Mouse (Mus musculus): ENCODE measurements around the gene Tshz3.

Gene Tshz3

GRCm38 (mm10) chr7:36697118-36697855, 631 bp upstream of the Tshz3 start:
- peak in 1 of 2 experiments; percentile 64 for DNase-seq (ENCODE audit: low spot score in 2 of 2)

DNA sequence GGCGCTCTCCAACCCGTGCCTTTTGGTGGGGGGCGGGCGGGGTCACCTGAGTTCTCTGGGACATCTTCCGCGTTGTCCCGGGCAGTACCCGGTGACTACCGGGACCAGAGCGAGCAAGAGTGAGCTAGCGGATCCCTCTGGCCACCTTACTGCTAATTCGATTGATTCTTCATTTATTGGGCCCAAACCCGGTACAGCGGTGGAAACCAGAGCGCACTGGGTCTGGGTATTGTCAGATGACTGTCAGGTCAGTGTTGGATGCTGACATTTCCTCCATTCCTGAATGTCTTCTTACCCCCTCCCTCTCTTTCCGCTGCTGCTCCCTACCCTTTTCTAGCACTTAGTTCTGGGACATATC, 650 bp downstream of the Tshz3 start:
- no peak for DNase-seq (ENCODE audit: low spot score in 2 of 2)

DNA sequence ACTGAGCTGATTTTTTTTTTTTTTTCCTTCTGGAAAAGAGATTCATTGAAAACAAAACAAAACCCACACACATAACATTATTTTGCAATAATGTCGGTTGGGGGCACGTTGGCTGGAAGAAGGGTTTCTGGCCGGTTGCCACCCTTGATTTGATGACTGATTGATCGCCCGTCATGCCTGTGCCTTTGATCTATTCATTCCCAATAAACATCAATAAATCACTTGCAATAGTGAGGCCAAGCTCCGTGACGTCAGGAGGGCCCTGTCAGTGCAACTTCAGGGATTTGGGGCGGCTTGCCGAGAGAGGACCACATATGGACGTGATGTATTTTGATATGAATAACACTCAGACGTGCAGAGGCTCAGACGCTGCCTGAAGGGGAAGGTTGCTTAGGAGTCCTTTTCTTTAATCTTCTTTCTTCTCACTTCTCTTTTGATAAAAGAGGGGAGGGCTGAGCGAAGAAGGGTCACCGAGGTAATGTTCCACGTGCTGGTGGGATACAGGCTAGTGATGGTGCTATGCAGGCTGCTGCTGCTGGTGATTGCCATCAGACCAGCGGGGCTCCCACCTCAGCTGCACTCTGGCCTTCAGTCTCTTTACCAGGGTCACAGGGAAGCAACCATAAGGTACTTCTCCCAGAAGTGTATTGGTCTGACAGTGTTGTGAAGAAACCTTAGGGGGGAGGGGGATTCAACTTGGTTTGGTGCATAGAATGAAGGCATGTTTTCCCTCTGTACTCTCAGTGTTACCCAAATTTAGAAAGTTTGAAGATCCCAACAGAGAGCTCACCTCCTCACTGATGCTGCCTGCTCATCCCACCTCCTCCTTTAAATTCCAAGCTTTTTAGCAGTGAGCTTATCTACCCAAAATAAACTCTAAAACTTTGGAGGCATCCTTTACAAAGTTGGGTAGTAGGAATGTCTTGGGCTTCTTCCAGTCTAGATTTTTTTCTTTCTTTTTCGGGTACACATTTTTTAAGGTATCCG, 1.4 kb downstream of the Tshz3 start:
- no peak for DNase-seq (ENCODE audit: low spot score in 2 of 2)

GRCm38 (mm10) chr7:36706636-36707035, 8.7 kb downstream of the Tshz3 start:
- no peak for DNase-seq (ENCODE audit: low spot score in 2 of 2)

- DNase-seq (ENCODE audit: low spot score in 2 of 2): no peak
These were observed 9.3 kb downstream of the Tshz3 start for GRCm38 (mm10) chr7:36707266-36707665.

DNA sequence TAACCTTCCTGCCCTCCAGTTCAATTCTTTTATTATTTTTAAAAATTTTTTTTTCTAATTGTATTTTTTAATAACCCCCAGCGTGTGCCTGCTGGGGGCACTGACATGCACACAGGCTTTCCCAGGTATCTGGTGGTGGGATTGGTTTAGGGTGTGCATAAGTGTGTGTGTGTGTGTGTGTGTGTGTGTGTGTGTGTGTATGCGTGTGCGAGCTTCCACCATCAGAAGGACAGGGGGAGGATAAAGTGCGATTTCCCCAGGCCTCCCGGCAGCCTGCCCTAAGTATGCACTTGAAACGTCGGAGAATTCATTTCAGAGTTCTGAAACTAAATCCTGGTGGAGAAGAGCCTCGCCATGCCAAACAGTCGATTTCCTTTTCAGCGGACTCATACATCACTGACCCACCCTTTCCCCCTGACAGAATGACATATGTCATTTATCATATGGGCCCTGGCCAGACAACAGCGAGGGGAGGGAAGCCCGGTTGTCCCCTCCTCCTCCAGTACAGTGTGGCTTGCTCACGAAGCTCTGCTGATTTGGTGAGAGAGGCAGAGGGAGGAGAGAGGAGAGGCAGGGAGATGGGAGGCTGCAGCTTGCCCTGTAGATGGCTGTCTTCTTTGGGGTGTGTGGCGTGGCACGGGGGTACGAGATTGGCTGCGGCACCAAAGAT, 9.9 kb downstream of the Tshz3 start:
- no peak for DNase-seq (ENCODE audit: low spot score in 2 of 2)

DNA sequence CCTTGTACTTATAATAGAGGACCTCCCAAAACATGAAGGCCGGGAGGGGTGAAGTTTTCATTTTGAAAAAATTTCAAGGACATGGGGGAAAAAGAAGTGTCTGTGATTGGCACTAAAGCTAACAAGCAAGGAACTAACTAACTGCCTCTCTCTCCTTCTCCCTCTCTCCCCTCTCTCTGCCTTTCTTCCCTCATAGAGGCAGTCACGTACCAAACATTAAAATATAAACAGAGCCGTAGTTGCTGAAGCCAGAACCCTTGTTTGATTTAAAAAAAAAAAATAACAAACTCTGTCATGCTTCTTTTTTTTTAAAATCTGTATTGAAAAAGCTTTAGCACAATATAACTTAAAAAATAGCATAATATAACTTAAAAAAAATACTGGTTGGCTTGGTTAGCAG, 10.9 kb downstream of the Tshz3 start:
- DNase-seq (ENCODE audit: low spot score in 2 of 2): no peak

DNA sequence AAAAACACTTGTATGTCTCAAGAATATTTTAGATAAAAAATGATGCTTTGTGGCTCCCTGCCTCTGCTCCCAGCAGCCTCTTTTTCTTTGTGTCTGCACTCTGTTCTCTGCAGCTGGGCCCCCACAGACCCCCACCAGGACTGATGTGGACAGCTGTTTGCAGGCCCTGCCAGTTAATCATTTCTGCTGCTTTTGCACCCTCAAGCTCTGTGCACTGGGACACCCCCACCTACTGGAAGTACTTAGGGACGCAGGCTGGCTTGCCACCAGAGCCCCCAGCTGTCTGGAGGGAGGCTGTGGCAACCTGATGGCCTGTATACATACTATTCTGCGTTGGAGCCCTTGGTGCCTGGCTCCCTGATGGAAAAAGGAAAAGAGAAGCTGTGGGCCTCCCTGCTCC, 11.3 kb downstream of the Tshz3 start:
- no peak for DNase-seq (ENCODE audit: low spot score in 2 of 2)

- no peak for DNase-seq (ENCODE audit: low spot score in 2 of 2)
These were observed 12.1 kb downstream of the Tshz3 start for GRCm38 (mm10) chr7:36709974-36710373.

- DNase-seq (ENCODE audit: low spot score in 2 of 2): no peak
These were observed 12.5 kb downstream of the Tshz3 start for GRCm38 (mm10) chr7:36710387-36710786.

DNA sequence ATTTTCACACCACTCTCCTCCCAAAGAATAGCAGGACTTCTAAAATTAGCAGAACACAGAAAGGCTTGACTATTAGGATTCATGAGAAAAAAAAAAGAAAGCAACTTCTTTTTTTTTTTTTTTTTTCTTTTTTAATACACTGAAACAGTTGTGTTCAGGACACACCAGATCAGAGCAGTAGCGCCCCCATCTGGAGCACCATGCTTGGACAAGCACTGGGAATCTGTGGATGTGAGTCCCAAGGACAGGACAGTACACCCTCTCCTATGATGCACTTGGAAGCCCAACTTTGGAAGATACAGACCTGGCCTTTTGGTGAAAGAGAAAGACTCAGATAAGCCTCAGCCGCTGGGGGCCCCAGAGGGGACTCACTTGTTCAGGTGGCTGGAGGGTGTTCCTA, 13.8 kb downstream of the Tshz3 start:
- no peak for DNase-seq (ENCODE audit: low spot score in 2 of 2)

DNA sequence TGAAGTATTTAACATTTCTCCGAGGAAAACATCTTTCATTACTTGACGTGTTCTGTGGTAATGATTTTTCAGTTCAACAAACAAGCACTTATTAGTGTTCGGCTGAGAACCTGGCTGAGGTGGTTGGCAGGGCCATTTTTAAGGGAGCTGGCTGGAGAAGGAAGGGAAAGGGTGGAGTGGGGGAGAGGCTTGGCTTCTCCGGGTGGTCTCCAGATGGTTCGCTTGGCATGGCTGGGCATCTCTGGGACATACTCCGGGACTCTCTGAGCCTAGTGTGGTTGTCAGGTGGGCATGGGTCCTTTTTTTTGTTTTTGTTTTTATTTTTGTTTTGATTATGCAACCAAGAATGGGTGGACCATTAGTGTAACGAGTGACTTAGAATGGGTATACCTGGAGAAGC, 16.4 kb downstream of the Tshz3 start:
- no peak for DNase-seq (ENCODE audit: low spot score in 2 of 2)

- DNase-seq (ENCODE audit: low spot score in 2 of 2): no peak
These were observed 19.3 kb downstream of the Tshz3 start for GRCm38 (mm10) chr7:36717192-36717591.

- DNase-seq (ENCODE audit: low spot score in 2 of 2): no peak
These were observed 22.9 kb downstream of the Tshz3 start for GRCm38 (mm10) chr7:36720830-36721229.

DNA sequence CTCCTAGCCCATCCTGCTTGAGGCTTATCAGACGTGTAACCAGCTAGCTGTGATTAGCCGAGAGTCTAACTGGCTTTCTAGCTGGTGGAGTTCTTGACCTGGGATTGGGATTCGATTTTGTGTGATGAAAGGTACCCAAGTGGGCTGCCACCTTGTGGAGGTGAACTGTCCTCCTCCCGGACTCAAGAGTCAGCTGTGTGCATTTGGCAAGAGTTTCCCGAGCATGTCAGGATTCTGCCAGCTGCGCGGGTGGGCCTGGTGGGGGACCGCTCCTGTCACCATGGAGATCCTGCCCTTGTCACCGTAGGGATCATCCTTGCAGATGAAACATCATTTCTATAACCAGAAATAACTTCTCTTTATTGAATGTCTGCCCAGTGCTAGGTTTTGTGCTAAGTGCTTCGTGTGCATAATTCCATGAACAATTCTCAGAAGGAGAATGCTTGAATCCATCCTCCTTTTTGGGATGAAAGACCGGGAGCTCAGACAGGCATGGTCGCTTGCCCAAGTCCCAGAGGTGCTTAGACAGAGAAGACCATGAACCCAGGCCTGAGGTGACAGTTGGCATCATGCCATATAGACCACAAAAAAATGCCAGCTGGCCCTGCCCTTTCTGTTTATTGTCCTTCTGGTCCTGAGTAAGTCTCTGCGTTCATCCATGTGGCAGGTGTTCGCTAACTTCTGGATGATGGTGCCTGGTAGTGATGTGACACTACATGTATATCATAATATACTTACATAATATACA, 38.6 kb downstream of the Tshz3 start:
- no peak for DNase-seq (ENCODE audit: low spot score in 2 of 2)

GRCm38 (mm10) chr7:36751480-36751879, 53.6 kb downstream of the Tshz3 start:
- no peak for DNase-seq (ENCODE audit: low spot score in 2 of 2)

GRCm38 (mm10) chr7:36767501-36768092, 69.7 kb downstream of the Tshz3 start:
- no peak for DNase-seq (ENCODE audit: low spot score in 2 of 2)

- DNase-seq (ENCODE audit: low spot score in 2 of 2): no peak
These were observed 75.2 kb downstream of the Tshz3 start for GRCm38 (mm10) chr7:36773086-36773485.

DNA sequence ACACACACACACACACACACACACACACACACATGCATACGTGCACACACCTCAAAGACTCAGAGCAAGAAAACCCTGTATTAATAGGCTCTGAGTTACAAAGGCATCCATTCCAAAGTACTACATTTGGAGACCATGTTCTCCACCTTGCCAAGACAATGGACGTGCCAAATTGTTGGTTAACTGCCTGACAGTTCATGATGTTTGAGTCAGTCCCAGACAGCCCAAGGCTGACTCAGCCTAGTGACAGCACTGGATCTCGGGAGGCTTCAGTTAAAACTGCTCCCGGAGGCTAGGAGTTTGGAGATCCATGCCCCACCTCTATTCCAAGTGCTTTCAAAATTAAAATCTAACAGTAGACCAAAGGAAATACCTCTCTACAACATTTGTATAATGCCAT, 79.0 kb downstream of the Tshz3 start:
- DNase-seq (ENCODE audit: low spot score in 2 of 2): no peak

DNA sequence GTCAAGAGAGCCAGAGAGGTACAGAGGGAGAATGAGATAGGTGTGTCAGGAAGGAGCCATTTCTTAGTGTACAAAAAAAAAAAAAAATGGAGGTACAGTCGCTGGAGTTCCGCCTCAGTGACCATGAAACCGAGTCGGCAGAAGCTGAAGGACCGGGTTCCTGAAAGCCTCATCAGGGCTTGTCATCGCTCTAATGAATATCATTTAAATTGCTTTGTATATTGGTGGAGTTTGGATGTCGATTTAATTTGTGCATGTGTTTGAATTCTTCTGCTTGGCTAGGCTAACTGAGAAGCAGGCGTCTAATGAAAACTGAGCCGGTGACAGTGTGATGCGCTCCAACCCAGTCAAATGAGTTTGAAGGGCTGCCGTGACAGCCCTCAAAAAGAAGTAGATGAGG, 80.5 kb downstream of the Tshz3 start:
- DNase-seq (ENCODE audit: low spot score in 2 of 2): no peak

DNA sequence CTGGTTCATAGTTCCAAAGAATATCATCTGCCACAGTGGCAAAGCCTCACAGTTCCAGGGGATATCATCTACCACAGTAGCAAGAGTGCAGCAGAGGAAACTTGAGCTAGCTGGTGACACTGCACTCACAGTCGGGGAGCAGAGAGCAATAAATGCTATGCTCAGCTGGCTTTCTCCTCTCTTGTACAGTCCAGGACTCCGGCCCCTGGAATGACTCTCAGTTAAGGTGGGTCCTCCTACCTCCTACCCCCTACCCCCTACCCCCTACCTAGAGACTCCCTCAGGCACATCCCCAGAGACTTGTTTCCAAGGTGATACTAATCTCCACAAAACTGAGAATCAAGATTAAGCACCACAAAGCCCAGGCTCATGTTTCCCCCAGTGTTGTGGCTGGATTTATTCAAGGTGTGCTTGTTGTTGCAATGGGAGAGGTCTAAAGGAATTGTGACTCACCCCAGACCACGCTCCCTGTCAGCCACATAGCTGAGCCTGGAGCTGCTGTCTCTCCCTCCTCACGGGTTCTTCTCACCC, 86.4 kb downstream of the Tshz3 start:
- DNase-seq (ENCODE audit: low spot score in 2 of 2): no peak

Data from spleen, postnatal 4 days (tissue).